Mouse (Mus musculus) embryonic facial prominence, embryonic 15.5 days (tissue): ENCODE results near the gene Kank2. TPM values are rescaled to one million over a fixed set of nuclear protein-coding genes. Genes with fewer than 3 reads are reported as not detected.

Experiments
- ATAC-seq: fragments of 200-750 bp; cut with Nextera tagmentation; 2 replicates; pipeline ENCODE4 v1.8.0; 2017; ENCODE audit warnings: low read depth, moderate TSS enrichment; ENCODE audit not compliant: insufficient number of reproducible peaks, low FRiP score, low TSS enrichment
- H3K27ac ChIP-seq: fragments of 300-500 bp; sonication (generic); replicated peaks from 2 replicates; pipeline ENCODE4 v1.5.1; 2015; ENCODE audit warnings: mild to moderate bottlenecking, inconsistent platforms
- H3K27me3 ChIP-seq: fragments of 300-500 bp; sonication (generic); 2 replicates; pipeline ENCODE4 v1.6.1; 2015; ENCODE audit warnings: inconsistent platforms
- H3K36me3 ChIP-seq: fragments of 300-500 bp; sonication (generic); 2 replicates; pipeline ENCODE4 v1.6.1; 2015; ENCODE audit warnings: mild to moderate bottlenecking, inconsistent platforms
- H3K4me1 ChIP-seq: fragments of 300-500 bp; sonication (generic); 2 replicates; pipeline ENCODE4 v1.6.1; 2015; ENCODE audit warnings: inconsistent platforms
- H3K4me2 ChIP-seq: fragments of 300-500 bp; sonication (generic); replicated peaks from 2 replicates; pipeline ENCODE4 v1.6.1; 2015; ENCODE audit warnings: mild to moderate bottlenecking, inconsistent platforms
- H3K4me3 ChIP-seq: fragments of 300-500 bp; sonication (generic); replicated peaks from 2 replicates; pipeline ENCODE4 v1.5.1; 2015; ENCODE audit warnings: mild to moderate bottlenecking, inconsistent platforms
- H3K9ac ChIP-seq: fragments of 300-500 bp; sonication (generic); 2 replicates; pipeline ENCODE4 v1.6.1; 2015; ENCODE audit warnings: inconsistent platforms
- H3K9me3 ChIP-seq: fragments of 300-500 bp; sonication (generic); replicated peaks from 2 replicates; pipeline ENCODE4 v1.6.1; 2016; ENCODE audit warnings: inconsistent platforms
- WGBS: fragments of 180-500 bp; shearing (Covaris S2); methylation state at CpG from one replicate; pipeline ENCODE4 v1.1.7; 2015; 5-methylcytosine and 5-hydroxymethylcytosine counted together
- polyA plus RNA-seq: library from polyadenylated mRNA; unstranded; fragments of >200 nt; fragmentation: Nextera tagmentation; extraction: Ambion mirVana; gene quantifications from 2 replicates; pipeline ENCODE4 v1.2.1, GENCODE M21; 2015

Kank2 gene
- polyA plus RNA-seq, 1 experiment from 2014 or later = 26.2 TPM

GRCm38 (mm10) chr9:21729264-21729663, 69.3 kb downstream of the Kank2 start:
- ATAC-seq = no peak
- Histone ChIP-seq H3K4me1 (peaks cover 31% of the 10 kb centered on the region), H3K36me3 (peaks cover 36% of the 10 kb centered on the region), H3K27ac (peak overlapping the region; percentile 44; the same call in 1 of the 2 replicates), H3K9me3 (no peaks in the 10 kb centered on the region), H3K4me2 (no peak overlapping the region), H3K4me3 (no peak overlapping the region), H3K9ac (no peak overlapping the region), H3K27me3 (no peaks in the 10 kb centered on the region)
- 64% methylated on average over 7 of the region's 7 CpGs for WGBS

GRCm38 (mm10) chr9:21728261-21728832, 70.2 kb downstream of the Kank2 start:
- H3K9me3 ChIP-seq = no peaks in the 10 kb centered on the region
- no peak overlapping the region; the same call in 1 of the 2 replicates for H3K27ac ChIP-seq
- no peaks in the 10 kb centered on the region for H3K27me3 ChIP-seq
- peaks cover 31% of the 10 kb centered on the region for H3K4me1 ChIP-seq
- WGBS = 75% methylated on average over 10 of the region's 10 CpGs
- no peak for ATAC-seq
- no peak overlapping the region for H3K4me3 ChIP-seq
- no peak overlapping the region for H3K4me2 ChIP-seq
- H3K36me3 ChIP-seq = peaks cover 27% of the 10 kb centered on the region
- H3K9ac ChIP-seq = no peak overlapping the region

- peak overlapping the region; percentile 21 for H3K4me2 ChIP-seq
Observed at GRCm38 (mm10) chr9:21726218-21726975, 72.1 kb downstream of the Kank2 start.

GRCm38 (mm10) chr9:21725224-21726121, 73.1 kb downstream of the Kank2 start:
- peaks cover 1% of the 10 kb centered on the region; the same call in 1 of the 2 replicates for H3K36me3 ChIP-seq
- no peak overlapping the region; the same call in 1 of the 2 replicates for H3K27ac ChIP-seq
- no peaks in the 10 kb centered on the region for H3K9me3 ChIP-seq
- peaks cover 42% of the 10 kb centered on the region for H3K4me1 ChIP-seq
- ATAC-seq = no peak
- no peaks in the 10 kb centered on the region for H3K27me3 ChIP-seq
- WGBS = 74% methylated on average over 23 of the region's 23 CpGs
- H3K4me3 ChIP-seq = peak overlapping the region; percentile 63
- H3K4me2 ChIP-seq = peak overlapping the region; percentile 66
- H3K9ac ChIP-seq = no peak overlapping the region

More at GRCm38 (mm10) chr9:21726218-21726975, 72.1 kb downstream of the Kank2 start:
- Histone ChIP-seq H3K9ac (no peak overlapping the region), H3K27me3 (no peaks in the 10 kb centered on the region), H3K4me1 (peaks cover 39% of the 10 kb centered on the region), H3K4me3 (peak overlapping the region; percentile 63; the same call in 1 of the 2 replicates), H3K36me3 (peaks cover 7% of the 10 kb centered on the region; the same call in 1 of the 2 replicates), H3K9me3 (no peaks in the 10 kb centered on the region), H3K27ac (no peak overlapping the region)
- 76% methylated on average over 14 of the region's 14 CpGs for WGBS
- ATAC-seq = no peak

- H3K4me2 ChIP-seq = peak overlapping the region; percentile 66
- H3K9me3 ChIP-seq = no peaks in the 10 kb centered on the region
- H3K4me3 ChIP-seq = peak overlapping the region; percentile 63
- no peaks in the 10 kb centered on the region for H3K36me3 ChIP-seq
- peak overlapping the region; percentile 96 for H3K27ac ChIP-seq
- no peaks in the 10 kb centered on the region for H3K27me3 ChIP-seq
- WGBS = 1% methylated on average over 18 of the region's 18 CpGs
- ATAC-seq = peak; percentile 94
- peaks cover 36% of the 10 kb centered on the region for H3K4me1 ChIP-seq
- peak overlapping the region; percentile 53 for H3K9ac ChIP-seq
Observed at GRCm38 (mm10) chr9:21724147-21724536, 74.4 kb downstream of the Kank2 start.

GRCm38 (mm10) chr9:21723377-21724146, 75.0 kb downstream of the Kank2 start, which contains the start of gene Ldlr:
TSS of gene Ldlr (plus strand) at chr9:21723483.
- Histone ChIP-seq H3K9ac (peak within 1 kb of the TSS; percentile 53), H3K4me3 (peak within 1 kb of the TSS; percentile 63), H3K27ac (peak within 1 kb of the TSS; percentile 96), H3K27me3 (no peaks in the 10 kb centered on the region), H3K9me3 (no peaks in the 10 kb centered on the region), H3K36me3 (no peaks in the 10 kb centered on the region), H3K4me2 (peak within 1 kb of the TSS; percentile 66), H3K4me1 (peaks cover 30% of the 10 kb centered on the region)
- ATAC-seq = peak; percentile 90
- under 1% methylated on average over 47 of the region's 47 CpGs for WGBS

- Histone ChIP-seq H3K4me2 (no peak overlapping the region), H3K4me1 (peaks cover 26% of the 10 kb centered on the region), H3K9me3 (no peaks in the 10 kb centered on the region), H3K36me3 (no peaks in the 10 kb centered on the region), H3K27ac (no peak overlapping the region; the same call in 1 of the 2 replicates), H3K9ac (no peak overlapping the region), H3K4me3 (no peak overlapping the region), H3K27me3 (no peaks in the 10 kb centered on the region)
- WGBS = 65% methylated on average over 2 of the region's 2 CpGs
- ATAC-seq = no peak
Observed at GRCm38 (mm10) chr9:21721036-21721435, 77.5 kb downstream of the Kank2 start.

GRCm38 (mm10) chr9:21717015-21717414, 81.5 kb downstream of the Kank2 start:
- H3K4me2 ChIP-seq = no peak overlapping the region
- no peaks in the 10 kb centered on the region for H3K9me3 ChIP-seq
- no peak for ATAC-seq
- no peaks in the 10 kb centered on the region for H3K27me3 ChIP-seq
- H3K27ac ChIP-seq = no peak overlapping the region
- no peaks in the 10 kb centered on the region for H3K36me3 ChIP-seq
- 87% methylated on average over 2 of the region's 2 CpGs for WGBS
- 0 out of 2 replicates have a peak, but pooled peaks cover 4% of the 10 kb centered on the region for H3K4me1 ChIP-seq
- H3K9ac ChIP-seq = no peak overlapping the region
- H3K4me3 ChIP-seq = no peak overlapping the region
